Mouse (Mus musculus) cortical plate, adult 2 months (tissue): Measurements from ENCODE around the gene Birc2.

Source experiments
- CTCF ChIP-seq: fragments of 200-500 bp; IDR thresholded peaks from 2 replicates; pipeline ENCODE4 v1.5.1; 2011; ENCODE audit warnings: mild to moderate bottlenecking, control low read depth, low read length; ENCODE audit not compliant: insufficient read depth; ENCODE audit errors: extremely low read depth
- POLR2A ChIP-seq: fragments of 200-500 bp; IDR thresholded peaks from 2 replicates; pipeline ENCODE4 v1.6.1; 2011; ENCODE audit warnings: mild to moderate bottlenecking, low read length, control low read depth; ENCODE audit not compliant: insufficient read depth; ENCODE audit errors: extremely low read depth

- TF ChIP-seq CTCF, result no peak
- no peak for TF ChIP-seq POLR2A
Observed at GRCm38 (mm10) chr9:7775011-7775410, 61.9 kb downstream of the Birc2 start.
